Comparison of ENCODE assay signal across 14 mouse cellular contexts in genomic region chr16:72510716-72511199, GRCm38 (mm10).
DNase-seq lines count a peak whose midpoint lies in the region; ATAC-seq and TF ChIP-seq lines count a peak whose summit lies in the region.
"Had no signal": no experiment of that assay in that cellular context is flagged by ENCODE, and none has a peak within 500 bp of the region (broad histone marks: within the 10 kb centered on the region; RNA-seq: fewer than 3 reads in every experiment).

No protein-coding gene starts in this region.

- H3K27ac ChIP-seq in embryonic facial prominence, embryonic 13.5 days, result no peak overlapping the region
- H3K27ac ChIP-seq in hindbrain, postnatal 0 days, result no peak overlapping the region
- H3K27ac ChIP-seq in neural tube, embryonic 11.5 days (ENCODE audit: low read depth, low read length), result peak overlapping the region; percentile 24; the same call in 1 of the 2 replicates
- H3K27ac ChIP-seq in liver, postnatal 0 days (ENCODE audit: low read depth), result no peak overlapping the region
- H3K27ac ChIP-seq: kidney, embryonic 15.5 days; liver, embryonic 14.5 days had no signal

- WGBS in embryonic facial prominence, embryonic 13.5 days, result 21% methylated on average over 6 of the region's 6 CpGs
- 10% methylated on average over 6 of the region's 6 CpGs for WGBS in hindbrain, postnatal 0 days
- WGBS in neural tube, embryonic 11.5 days, result 13% methylated on average over 6 of the region's 6 CpGs
- 65% methylated on average over 6 of the region's 6 CpGs for WGBS in liver, postnatal 0 days (ENCODE audit: insufficient replicate concordance)

- TF ChIP-seq EP300 in liver, postnatal 0 days (IDR thresholded peaks at IDR 0.05; ENCODE audit: low read depth), result no peak

- no peak overlapping the region for H3K4me3 ChIP-seq in embryonic facial prominence, embryonic 13.5 days
- H3K4me3 ChIP-seq in hindbrain, postnatal 0 days (ENCODE audit: low read length), result peak overlapping the region; percentile 25
- H3K4me3 ChIP-seq in neural tube, embryonic 11.5 days (ENCODE audit: low read depth, low read length), result no peak overlapping the region
- H3K4me3 ChIP-seq in liver, postnatal 0 days (ENCODE audit: low read depth, low read length), result no peak overlapping the region
- H3K4me3 ChIP-seq: erythroblast, embryonic 14.5 days; kidney, embryonic 15.5 days; myocyte had no signal

- no peaks in the 10 kb centered on the region for H3K36me3 ChIP-seq in embryonic facial prominence, embryonic 13.5 days
- H3K36me3 ChIP-seq in hindbrain, postnatal 0 days (ENCODE audit: insufficient read depth, low read length), result no peaks in the 10 kb centered on the region
- H3K36me3 ChIP-seq in neural tube, embryonic 11.5 days (ENCODE audit: control insufficient read depth, insufficient read depth, low read length), result no peaks in the 10 kb centered on the region
- no peaks in the 10 kb centered on the region for H3K36me3 ChIP-seq in liver, postnatal 0 days (replicated peaks; ENCODE audit: insufficient read depth, low read length)
- H3K36me3 ChIP-seq: kidney, embryonic 15.5 days had no signal

- no peaks in the 10 kb centered on the region for H3K27me3 ChIP-seq in embryonic facial prominence, embryonic 13.5 days
- H3K27me3 ChIP-seq in hindbrain, postnatal 0 days (ENCODE audit: insufficient read depth, low read length), result no peaks in the 10 kb centered on the region
- H3K27me3 ChIP-seq in neural tube, embryonic 11.5 days (ENCODE audit: control insufficient read depth, insufficient read depth, low read length), result no peaks in the 10 kb centered on the region
- no peaks in the 10 kb centered on the region for H3K27me3 ChIP-seq in liver, postnatal 0 days (ENCODE audit: insufficient read depth, low read length)
- H3K27me3 ChIP-seq: kidney, embryonic 15.5 days had no signal

- TF ChIP-seq CTCF in hindbrain, postnatal 0 days (IDR thresholded peaks at IDR 0.05; ENCODE audit: low read depth), result no peak
- TF ChIP-seq CTCF in liver, postnatal 0 days (IDR thresholded peaks at IDR 0.05; ENCODE audit: low read depth), result no peak

- H3K4me2 ChIP-seq in embryonic facial prominence, embryonic 13.5 days, result 0 out of 2 replicates have a peak overlapping the region, but pooled peaks have one; percentile 30
- H3K4me2 ChIP-seq in hindbrain, postnatal 0 days (ENCODE audit: low read depth, low read length), result peak overlapping the region; percentile 51
- peak overlapping the region; percentile 17 for H3K4me2 ChIP-seq in neural tube, embryonic 11.5 days (ENCODE audit: low read depth)
- H3K4me2 ChIP-seq in liver, postnatal 0 days (ENCODE audit: low read depth, low read length), result no peak overlapping the region
- H3K4me2 ChIP-seq: kidney, embryonic 15.5 days had no signal

- ATAC-seq in embryonic facial prominence, embryonic 13.5 days (ENCODE audit: insufficient number of reproducible peaks, insufficient read depth, low FRiP score, low TSS enrichment, low read depth), result no peak
- peak; percentile 74 for ATAC-seq in hindbrain, postnatal 0 days
- ATAC-seq in neural tube, embryonic 11.5 days (ENCODE audit: insufficient read depth, low FRiP score, low TSS enrichment), result peak; percentile 84
- ATAC-seq in liver, postnatal 0 days, result no peak
- ATAC-seq: Patski had no signal

- peak; percentile 17 to 29 for DNase-seq in cerebellum, postnatal 14 days
- DNase-seq in cerebellum, postnatal 36 days, result no peak
- peak; percentile 65 for DNase-seq in hindbrain, postnatal 0 days (ENCODE audit: low spot score)
- peak; percentile 52 for DNase-seq in neural tube, embryonic 11.5 days (ENCODE audit: low spot score)
- no peak for DNase-seq in liver, postnatal 0 days
- DNase-seq in ovary, adult 18-20 months (ENCODE audit: low spot score), result no peak
- no peak for DNase-seq in thymus, adult 18-20 months
- DNase-seq: adrenal gland, postnatal 36 days had no signal

- no peaks in the 10 kb centered on the region for H3K9me3 ChIP-seq in embryonic facial prominence, embryonic 13.5 days
- no peaks in the 10 kb centered on the region for H3K9me3 ChIP-seq in hindbrain, postnatal 0 days (ENCODE audit: low read length)
- H3K9me3 ChIP-seq in neural tube, embryonic 11.5 days (ENCODE audit: control insufficient read depth, low read length), result no peaks in the 10 kb centered on the region
- no peaks in the 10 kb centered on the region for H3K9me3 ChIP-seq in liver, postnatal 0 days (ENCODE audit: low read length)
- H3K9me3 ChIP-seq: kidney, embryonic 15.5 days had no signal

- no peak overlapping the region for H3K9ac ChIP-seq in embryonic facial prominence, embryonic 13.5 days
- peak overlapping the region; percentile 33 for H3K9ac ChIP-seq in hindbrain, postnatal 0 days (replicated peaks; ENCODE audit: low read length)
- no peak overlapping the region for H3K9ac ChIP-seq in neural tube, embryonic 11.5 days (ENCODE audit: low read length)
- H3K9ac ChIP-seq in liver, postnatal 0 days (replicated peaks), result no peak overlapping the region
- H3K9ac ChIP-seq: kidney, embryonic 15.5 days; liver, embryonic 14.5 days had no signal

- no peaks in the 10 kb centered on the region for H3K4me1 ChIP-seq in embryonic facial prominence, embryonic 13.5 days
- H3K4me1 ChIP-seq in hindbrain, postnatal 0 days (ENCODE audit: insufficient read depth, low read length), result no peaks in the 10 kb centered on the region; the same call in 1 of the 2 replicates
- no peaks in the 10 kb centered on the region for H3K4me1 ChIP-seq in neural tube, embryonic 11.5 days (ENCODE audit: control insufficient read depth, insufficient read depth, low read length)
- no peaks in the 10 kb centered on the region for H3K4me1 ChIP-seq in liver, postnatal 0 days (ENCODE audit: insufficient read depth)
- H3K4me1 ChIP-seq: kidney, embryonic 15.5 days had no signal

Comparison
In these comparisons a context has a peak if more than half of its experiments do, and no peak if none do; other contexts are left out.
1. DNase-seq: peak in cerebellum, postnatal 14 days (2 of 2), hindbrain, postnatal 0 days (single experiment) and neural tube, embryonic 11.5 days (single experiment); none in cerebellum, postnatal 36 days (0 of 2), liver, postnatal 0 days (single experiment), ovary, adult 18-20 months (single experiment) and thymus, adult 18-20 months (0 of 2).
2. ATAC-seq: peak in hindbrain, postnatal 0 days (single experiment) and neural tube, embryonic 11.5 days (single experiment); none in embryonic facial prominence, embryonic 13.5 days (single experiment) and liver, postnatal 0 days (single experiment).